Mouse (Mus musculus) large intestine, adult 2 months (tissue): ENCODE measurements at regions not wholly inside any gene's neighbourhood (a gene's known extent, or its start where the extent isn't known, plus 50 kb on each side); places are given as distances from the start of the nearest gene placed in this dataset.
"Not testable (repeated sequence)": the region's sequence is repeated elsewhere in the genome, so short reads cannot be mapped to it uniquely, and the experiment has no call there.

Experiments used
- DNase-seq: peaks from one replicate; pipeline ENCODE4 v3.0.0-alpha.2; 2012; ENCODE audit warnings: low read depth, low spot score
- whole genome bisulfite sequencing: fragments of 180-500 bp; shearing (Covaris S2); methylation state at CpG from one replicate; pipeline ENCODE4 v1.1.7; 2018; 5-methylcytosine and 5-hydroxymethylcytosine counted together

DNA sequence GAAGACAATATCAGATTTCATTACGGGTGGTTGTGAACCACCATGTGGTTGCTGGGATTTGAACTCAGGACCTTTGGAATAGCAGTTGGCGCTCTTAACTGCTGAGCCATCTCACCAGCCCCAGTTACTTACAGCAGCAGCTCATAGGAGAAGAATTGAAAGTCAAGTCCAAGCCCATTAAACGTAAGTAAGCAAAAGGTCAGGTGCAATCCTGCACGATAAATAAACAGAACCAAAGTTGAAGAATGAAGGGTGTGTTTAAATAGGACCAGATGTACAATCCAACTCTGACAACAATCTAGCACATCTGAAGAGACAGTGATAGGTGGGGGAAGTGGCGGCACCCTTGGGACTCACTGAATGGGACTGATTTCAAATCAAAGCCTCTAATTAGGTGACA is 239.8 kb upstream of the Zpld1 start:
- DNase-seq: no peak
- WGBS: 35% methylated on average over 5 of the region's 5 CpGs

DNA sequence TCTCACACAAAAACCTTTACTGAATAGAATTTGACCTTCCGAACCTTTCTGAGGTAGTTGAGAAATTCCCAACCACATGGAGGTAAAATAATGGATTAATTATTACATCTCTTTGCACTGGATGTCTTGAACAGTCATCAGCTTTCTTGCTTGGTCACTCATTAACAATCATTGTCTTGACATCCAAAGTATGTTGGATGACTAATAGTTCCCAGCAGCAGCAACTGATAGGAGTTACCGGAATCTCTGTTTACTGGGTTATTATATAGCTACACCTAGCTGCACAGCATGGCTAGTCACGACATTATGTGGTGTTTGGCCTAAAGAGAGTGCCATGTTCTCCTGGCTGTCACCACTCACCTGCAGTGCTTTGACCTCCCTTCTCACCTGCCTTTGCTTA is 234.9 kb upstream of the Zpld1 start:
- WGBS: 41% methylated on average over 3 of the region's 3 CpGs
- no peak for DNase-seq

DNA sequence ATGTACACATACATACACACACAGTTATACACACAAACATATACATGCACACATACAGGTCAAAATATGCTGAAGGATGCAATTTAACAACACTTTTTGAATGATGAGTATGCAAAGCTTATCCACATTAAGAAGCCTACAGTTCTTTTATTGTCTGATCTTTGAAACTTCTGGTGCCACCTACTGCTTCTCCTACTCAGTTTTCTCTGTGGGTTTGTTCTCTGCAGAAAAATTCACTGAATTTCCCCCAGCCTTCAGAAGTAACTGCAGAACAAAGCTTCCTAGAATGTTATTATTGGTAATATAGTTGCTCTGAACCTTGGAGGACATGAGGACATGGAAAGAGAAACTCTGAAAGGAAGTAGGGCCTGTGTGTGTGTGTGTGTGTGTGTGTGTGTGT is 233.1 kb upstream of the Zpld1 start:
- no peak for DNase-seq

DNA sequence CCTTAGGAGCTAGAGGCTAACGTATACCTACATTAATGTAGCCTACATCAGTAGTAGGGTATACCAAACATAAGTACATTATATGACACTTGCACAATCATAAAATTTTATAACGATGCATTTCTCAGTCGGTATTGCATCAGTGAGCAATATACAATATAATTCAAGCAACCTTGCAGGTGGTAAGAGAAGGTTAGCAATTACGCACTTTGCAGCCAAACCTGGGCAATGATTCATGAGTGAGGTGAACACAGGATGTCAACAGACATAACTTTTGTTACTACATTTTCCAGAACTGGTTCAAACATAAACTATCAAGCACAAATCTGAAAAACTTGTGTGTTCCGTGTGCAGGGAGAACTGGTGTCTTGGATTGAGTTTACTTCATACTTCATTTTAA is 229.9 kb upstream of the Zpld1 start:
- 26% methylated on average over 5 of the region's 5 CpGs for WGBS
- DNase-seq: no peak

DNA sequence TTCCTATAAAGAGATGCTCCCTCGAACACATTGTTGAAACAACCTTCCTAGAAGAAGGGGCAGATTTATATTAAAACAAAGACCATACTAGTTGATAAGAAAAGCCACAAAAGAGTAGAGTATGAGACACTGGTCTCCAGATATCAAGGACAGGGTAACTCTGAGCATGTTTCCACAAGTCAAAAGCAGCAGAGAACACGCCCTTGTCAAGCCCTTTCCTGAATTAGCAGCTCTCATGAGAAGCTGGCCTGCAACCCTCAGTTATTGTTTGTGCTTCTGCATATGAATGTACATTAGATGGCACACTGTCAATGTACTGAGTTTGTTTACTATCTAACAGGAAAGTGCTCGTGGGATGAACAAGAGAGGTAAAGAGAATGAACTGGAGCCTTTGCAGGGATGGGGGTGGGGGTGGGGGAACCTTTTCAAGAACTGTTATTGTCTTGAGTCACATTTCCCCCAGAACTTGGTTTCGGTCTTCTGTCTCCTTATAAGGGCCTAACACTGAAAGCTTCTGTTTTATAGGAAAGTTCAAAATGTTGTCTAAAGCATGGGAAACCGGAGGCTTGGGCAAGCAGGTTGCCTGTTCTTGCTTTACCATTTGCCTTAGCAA is 228.6 kb upstream of the Zpld1 start:
- DNase-seq: no peak
- 62% methylated on average over 5 of the region's 5 CpGs for WGBS

DNA sequence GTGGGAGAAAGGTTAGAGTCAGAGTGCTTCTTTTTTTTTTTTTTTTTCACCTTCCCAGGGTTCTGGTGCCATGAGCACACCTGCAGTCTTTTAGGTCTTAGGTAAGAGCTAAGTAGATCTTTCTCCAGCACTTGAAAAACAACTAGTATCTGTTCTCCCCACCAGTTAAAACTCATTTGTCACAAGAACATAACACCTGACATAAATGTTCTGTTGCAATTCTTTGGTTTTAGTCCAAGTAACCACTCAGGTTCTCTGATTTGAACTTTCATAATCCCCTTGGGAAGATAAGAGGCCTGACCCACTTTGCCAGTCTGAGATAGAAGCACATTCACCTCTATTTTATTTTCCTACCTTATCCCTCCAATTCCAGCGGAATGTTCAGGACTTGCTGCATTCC is 225.5 kb upstream of the Zpld1 start:
- 77% methylated on average over 1 of the region's 1 CpGs for WGBS
- no peak for DNase-seq

DNA sequence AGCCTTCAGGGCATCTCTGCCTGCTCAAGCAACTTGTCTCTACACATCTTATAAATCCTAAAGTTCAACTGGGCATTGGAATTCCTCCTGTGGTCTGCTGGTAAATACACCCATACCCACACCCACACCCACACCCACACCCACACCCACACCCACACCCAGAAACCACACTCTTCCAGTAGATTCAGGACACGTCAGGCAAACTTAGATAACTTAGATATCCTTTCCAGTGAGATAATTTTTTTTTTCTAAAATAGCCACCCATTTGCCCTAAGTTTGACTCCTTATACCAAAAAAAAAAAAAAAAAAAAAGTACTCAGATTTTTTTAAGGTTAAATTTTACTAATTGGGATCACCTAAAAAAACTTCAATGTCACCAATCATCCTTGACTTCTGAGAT is 224.5 kb upstream of the Zpld1 start:
- WGBS: 35% methylated on average over 1 of the region's 1 CpGs
- no peak for DNase-seq

DNA sequence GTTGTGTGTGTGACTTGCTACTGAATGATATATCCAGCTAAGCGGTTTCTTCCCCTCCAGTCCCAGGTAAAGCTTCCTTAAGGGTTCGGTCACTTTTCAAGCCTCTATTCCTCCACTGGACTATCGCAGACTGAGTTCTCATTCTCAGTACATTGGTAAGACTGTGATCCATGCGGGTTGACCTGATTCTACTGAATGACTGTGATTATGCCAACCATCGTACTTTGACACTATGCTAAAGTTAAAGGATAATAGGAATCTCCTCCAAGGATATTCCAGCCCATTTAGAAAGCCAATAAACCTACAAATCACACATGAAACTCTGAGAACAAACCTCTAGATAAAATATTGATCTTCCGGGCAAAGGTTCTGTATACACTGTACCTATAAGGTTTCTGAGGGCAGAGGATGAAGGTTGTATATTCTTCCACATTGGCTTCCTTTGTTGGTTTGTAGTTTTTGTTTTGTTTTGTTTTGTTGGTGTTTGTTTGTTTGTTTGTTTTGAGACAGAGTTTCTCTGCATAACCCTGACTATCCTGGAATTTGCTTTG is 223.7 kb upstream of the Zpld1 start:
- no peak for DNase-seq
- 39% methylated on average over 6 of the region's 6 CpGs for WGBS

DNA sequence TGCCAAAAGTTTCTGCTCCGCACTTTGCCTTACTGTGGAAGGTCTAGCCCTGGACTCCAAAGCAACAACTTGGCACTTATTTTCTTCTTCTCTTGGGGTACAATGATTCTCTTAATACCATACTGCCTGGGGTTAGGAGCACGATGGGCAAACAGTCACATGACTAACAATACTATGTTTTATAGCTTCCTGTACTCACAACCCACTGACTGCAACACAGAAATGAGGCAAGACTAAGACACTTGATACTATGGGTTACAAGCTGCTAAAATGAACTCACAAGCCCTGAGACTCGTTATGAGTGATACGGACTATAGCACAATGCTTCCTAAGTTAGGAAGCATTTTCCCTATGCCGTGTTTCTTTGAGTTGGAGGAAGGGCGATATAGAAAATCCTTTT is 222.3 kb upstream of the Zpld1 start:
- 67% methylated on average over 6 of the region's 6 CpGs for WGBS
- no peak for DNase-seq

DNA sequence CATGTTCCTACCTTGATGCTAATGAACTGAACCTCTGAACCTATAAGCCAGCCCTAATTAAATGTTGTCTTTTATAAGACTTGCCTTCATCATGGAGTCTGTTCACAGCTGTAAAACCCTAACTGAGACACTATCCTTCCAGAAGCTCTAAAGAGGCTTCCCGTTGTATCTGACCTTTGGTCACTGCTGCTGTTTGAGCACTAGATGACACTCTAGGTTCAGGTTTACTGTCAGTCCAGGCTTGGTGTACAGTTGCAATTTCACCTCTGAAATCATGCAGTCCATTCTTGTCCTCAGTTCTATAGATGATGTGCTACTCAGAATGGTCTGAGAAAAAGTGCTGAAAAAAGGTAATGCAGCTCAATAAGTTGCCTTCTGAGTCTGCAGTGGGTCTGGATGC is 221.9 kb upstream of the Zpld1 start:
- no peak for DNase-seq
- WGBS: 11% methylated on average over 1 of the region's 1 CpGs

DNA sequence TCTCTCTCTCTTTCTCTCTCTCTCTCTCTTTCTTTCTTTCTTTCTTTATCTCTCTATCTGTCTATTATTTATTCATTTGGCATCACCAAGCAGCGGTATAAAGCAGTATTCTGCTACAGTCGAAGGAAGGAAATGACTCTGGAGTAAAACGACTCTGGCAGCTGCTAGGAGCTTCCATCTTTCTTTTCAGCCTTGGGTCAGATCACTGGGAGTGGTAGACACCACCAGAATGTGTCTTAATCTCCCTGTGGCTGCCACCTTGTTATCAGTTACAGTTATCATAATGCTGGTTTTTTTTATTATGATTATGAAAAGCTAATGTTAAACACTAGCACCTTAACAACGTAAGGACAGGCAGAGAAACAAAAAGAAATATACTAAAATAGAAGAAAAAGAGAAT is 219.2 kb upstream of the Zpld1 start:
- no peak for DNase-seq
- 63% methylated on average over 4 of the region's 4 CpGs for WGBS

DNA sequence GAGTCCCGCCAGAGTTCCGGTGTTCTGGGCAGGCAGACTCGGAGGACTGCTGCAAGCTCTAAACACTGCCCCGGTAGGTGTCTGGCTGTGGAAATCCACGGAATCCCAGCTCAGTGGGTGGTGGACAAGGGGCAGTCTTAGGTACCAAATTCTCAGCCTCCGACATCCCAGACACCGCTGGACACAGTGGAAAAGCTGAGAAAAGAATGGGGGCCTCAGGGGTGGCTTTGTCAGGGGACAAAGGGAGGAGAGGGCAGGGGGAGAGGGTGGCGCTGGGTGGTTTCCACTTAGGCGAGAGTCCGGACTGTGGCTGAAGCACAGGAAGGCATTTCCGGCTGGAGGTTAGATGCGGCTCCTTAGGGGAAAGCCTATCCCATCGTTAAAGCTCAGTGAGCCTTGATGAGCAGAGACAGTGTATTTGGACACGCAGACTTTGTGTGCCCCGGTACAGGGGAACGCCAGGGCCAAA is 217.5 kb upstream of the Zpld1 start:
- DNase-seq: no peak
- 84% methylated on average over 16 of the region's 16 CpGs for WGBS

DNA sequence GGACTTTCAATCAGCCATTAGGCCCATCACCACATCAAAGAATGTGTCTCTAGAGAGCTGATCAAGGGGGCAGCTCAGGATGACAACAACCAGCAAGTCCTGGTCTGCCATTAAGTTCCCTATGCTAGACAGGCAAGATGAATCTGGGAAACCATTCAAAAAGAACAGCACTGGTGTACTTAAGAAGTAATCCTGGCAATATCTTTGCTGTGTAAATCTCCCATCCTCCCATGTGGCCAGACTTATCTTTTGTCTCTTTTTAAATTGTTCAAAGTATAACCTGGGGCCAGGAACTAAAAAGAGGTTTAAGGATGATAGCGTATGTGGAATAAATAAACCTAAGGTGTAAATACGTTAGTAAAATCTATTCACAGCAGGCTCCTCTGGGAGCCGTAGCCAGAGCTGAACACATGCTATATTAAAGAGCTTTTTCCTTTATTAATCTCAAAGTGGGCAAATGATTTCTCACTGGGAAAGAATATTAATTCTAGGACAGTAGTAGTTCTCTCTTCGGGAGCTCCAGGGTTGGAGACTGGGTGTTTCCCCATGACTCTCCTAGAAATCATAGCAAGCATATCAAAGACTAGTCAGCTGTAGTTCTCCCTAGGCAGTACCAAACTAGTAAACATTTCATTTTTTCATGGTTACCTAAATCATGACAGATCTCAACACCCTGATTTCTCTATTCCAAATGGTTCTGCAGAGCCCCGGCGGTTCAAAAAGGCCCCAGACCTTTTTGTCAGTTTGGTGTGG is 216.8 kb upstream of the Zpld1 start:
- WGBS: 89% methylated on average over 6 of the region's 6 CpGs
- no peak for DNase-seq

DNA sequence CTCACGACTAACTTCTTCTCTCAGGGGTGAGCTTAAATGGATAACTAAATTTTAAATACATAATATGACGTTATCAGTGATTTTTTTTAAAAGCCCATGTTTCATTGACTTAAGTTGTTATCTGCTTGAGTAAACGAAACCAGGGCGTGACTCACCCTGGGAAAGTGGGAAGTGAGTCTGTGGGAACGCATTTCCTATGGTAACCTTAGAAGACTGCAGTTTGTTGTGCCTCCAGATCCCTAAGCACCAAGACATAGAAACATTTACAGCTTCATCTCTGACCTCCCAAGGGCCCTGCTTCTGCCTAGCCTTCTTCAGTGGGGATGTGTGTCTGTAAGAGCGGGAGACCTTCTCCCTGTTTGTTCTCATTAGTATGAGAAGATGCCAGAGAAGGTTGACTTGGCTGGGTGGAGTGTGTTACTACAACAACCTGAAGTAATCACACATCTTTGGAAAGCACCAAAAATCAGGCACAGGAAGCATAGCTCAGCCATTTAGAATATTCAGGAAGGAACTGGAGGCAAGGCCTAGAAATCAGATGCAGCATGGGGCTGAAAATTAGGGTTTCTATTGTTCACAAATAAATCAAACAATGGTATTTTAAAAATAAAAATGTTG is 207.1 kb upstream of the Zpld1 start:
- WGBS: 24% methylated on average over 6 of the region's 6 CpGs

DNA sequence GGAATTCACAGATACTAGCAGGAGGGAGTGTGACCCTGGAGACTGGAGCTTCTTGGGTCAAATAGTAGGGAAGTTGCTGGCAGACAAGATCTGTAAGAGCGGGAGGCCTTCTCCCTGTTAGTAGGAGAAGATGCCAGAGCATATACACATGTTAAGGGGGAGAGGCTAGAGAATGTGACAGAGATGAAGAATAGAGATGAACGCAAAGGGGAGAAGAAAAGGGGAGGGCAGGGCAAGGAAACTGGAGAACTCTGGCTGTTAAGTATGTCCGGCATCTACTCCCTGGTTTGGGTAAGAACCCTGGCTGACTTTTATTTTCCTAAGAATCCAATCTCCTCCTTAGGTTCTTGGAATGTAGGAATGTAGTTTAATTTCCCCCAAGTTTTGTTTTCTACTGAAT is 206.5 kb upstream of the Zpld1 start:
- DNase-seq: no peak
- WGBS: 86% methylated on average over 3 of the region's 3 CpGs

More for the DNA sequence above, 207.1 kb upstream of the Zpld1 start:
- DNase-seq: no peak

DNA sequence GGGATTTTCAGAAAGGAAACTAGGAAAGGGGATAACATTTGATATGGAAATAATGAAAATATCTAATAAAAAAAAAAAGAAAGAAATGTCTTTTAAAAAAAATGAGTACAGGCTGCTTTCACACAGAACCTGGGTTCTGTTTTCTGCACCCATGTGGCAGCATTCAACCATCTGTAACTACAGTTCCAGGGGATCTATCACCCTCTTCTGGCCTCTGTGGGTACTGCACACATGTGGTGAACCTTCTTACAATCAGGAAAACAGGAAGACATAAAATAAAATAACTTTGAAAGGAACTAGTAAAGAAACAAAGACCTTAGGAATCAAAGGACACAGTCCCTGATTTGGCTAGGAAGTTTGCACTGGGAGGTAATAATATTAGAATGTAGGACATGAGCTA is 205.5 kb upstream of the Zpld1 start:
- DNase-seq: no peak

DNA sequence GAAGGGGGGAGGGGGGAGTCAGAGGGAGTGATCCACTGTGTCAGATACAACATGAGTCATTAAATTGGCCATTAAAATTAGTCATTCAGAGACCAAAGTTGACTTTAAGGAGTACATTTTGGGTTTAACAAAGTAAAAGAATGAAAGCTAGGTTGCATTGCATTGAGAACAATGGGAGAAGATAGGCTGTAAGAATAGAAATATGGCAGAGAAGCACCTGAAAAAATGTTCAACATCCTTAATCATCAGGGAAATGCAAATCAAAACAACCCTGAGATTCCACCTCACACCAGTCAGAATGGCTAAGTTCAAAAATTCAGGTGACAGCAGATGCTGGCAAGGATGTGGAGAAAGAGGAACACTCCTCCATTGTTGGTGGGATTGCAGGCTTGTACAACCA is 202.0 kb upstream of the Zpld1 start:
- DNase-seq: not testable (repeated sequence)

DNA sequence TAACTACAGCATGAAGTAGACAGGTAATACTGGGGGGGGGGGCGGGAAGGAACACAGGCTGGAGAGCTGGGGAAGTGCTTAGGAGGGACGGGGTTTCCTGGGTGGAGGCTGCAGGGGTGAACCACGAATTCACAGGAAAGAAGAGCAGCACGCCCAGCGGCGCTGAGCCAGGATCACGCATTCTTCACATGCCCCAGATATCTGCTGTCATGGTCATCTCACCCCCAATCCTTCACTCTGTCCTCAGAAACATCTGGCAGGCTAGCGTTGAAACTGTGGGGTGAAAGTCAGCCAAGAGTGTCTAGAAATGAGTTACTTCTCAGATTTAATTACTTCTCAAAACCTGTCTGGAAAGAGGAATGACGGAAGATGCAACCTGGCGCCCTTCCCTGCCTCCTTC is 197.3 kb upstream of the Zpld1 start:
- 81% methylated on average over 10 of the region's 10 CpGs for WGBS
- no peak for DNase-seq

DNA sequence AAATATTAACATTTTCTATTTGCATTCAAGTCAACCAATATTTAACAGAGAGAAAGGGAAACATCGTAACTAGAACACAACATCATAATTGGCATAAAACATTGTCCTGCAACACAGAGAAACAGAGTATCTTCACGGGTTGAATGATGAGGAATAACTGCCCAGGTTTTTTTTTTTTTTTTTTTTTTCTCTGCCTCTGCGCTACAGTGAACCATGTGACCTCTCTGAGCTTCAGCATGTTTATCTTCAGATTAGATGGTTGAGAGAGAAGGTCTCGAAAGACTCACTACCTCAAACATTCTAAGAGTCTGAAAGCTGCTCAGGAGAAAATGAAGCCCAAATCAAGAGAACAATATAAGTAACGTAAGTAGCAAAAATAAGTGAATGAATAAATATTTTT is 196.4 kb upstream of the Zpld1 start:
- 51% methylated on average over 5 of the region's 5 CpGs for WGBS
- no peak for DNase-seq

DNA sequence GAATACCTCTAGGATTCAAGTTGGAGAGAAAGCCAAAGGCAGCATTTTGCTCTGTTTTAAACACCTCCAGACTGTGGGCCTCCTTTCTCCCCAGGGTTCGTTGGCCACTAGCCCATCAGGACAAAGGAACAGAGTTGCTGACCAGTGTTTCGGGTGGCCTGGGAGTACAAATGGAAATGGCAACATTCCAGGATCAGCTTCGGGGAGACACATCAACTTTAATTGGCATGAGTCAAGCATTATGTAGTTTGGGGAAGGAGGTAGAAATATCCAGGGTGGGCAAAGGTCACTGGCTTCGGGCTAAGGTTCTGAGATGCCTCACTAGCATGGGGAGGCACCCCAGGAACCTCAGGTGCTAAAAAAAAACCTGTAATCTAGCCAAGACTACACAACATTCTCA is 194.3 kb upstream of the Zpld1 start:
- whole genome bisulfite sequencing: 42% methylated on average over 4 of the region's 4 CpGs
- no peak for DNase-seq

DNA sequence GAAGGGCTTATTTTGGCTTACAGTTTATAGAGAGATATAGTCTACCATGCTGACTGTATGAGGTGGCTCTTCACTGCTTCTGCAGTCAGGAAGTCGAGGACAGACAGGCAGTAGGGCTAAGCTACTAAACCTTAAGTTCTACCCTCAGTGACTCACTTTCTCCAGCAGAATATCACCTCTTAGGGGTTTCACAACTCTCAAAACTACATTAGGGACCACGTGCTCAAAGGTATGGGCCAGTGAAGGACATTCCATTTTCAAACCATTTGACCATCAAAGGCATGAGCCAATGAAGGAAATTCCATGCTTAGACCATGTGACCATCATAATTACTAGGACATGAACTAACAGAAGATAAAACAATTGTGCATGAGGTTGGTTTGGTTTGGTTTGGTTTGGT is 186.6 kb upstream of the Zpld1 start:
- WGBS: 72% methylated on average over 2 of the region's 2 CpGs
- no peak for DNase-seq
